Mouse (Mus musculus): ENCODE measurements at regions not wholly inside any gene's neighbourhood (a gene's known extent, or its start where the extent isn't known, plus 50 kb on each side); places are given as distances from the start of the nearest gene placed in this dataset.

DNA sequence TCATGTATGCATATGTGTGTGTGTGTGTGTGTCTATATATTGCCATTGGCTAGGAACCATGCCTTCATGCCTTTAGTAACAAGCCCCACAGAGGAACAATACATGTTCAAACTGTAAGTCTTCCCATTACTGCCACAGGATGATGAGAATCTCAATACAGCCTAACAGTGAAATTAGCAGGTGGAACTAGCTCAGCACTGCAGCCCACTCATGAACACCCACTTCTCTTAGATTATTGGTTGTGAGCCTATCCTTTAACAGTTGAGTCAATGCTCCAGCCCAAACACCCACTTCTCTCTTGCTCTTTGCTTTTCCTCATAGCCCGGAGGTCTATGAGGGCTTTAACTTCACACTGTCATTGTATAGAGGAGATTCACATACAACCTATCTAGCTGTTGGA, 287.5 kb upstream of the Plxna2 start:
- DNase-seq = no peak

- DNase-seq = no peak
Observed at GRCm38 (mm10) chr1:194320320-194321036, 297.5 kb upstream of the Plxna2 start.

GRCm38 (mm10) chr1:194318351-194318750, 299.7 kb upstream of the Plxna2 start:
- DNase-seq = no peak

GRCm38 (mm10) chr1:194315593-194315992, 302.4 kb upstream of the Plxna2 start:
- no peak for DNase-seq

GRCm38 (mm10) chr1:194310373-194310772, 307.6 kb upstream of the Plxna2 start:
- no peak for DNase-seq

- no peak for DNase-seq
Observed at GRCm38 (mm10) chr1:194308648-194309047, 309.4 kb upstream of the Plxna2 start.

GRCm38 (mm10) chr1:194303951-194304350, 314.1 kb upstream of the Plxna2 start:
- DNase-seq = no peak

- no peak for DNase-seq
Observed at GRCm38 (mm10) chr1:194302775-194303174, 315.2 kb upstream of the Plxna2 start.

- DNase-seq = no peak
Observed at GRCm38 (mm10) chr1:194281941-194282340, 336.1 kb upstream of the Plxna2 start.

GRCm38 (mm10) chr1:194268028-194268427, 350.0 kb upstream of the Plxna2 start:
- DNase-seq = no peak

DNA sequence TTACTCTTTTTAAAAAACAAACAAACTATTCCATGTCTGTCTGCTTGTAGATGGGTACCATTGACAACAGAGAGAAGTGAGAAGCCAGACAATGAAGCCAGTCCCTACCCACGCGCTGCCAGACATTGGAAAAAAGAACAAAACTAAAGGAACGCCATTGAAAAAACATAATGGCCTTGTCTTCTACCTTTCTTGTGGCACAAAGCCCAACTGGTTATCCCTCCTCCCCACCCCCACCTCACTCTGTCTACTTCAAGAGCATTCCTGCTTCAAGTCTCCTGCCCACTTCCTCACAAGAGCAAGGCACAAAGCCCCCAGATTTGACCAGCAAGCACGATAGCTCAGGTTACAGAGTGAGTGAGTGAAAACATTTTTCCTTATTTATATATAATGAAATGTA, 355.6 kb upstream of the Plxna2 start:
- DNase-seq = no peak

DNA sequence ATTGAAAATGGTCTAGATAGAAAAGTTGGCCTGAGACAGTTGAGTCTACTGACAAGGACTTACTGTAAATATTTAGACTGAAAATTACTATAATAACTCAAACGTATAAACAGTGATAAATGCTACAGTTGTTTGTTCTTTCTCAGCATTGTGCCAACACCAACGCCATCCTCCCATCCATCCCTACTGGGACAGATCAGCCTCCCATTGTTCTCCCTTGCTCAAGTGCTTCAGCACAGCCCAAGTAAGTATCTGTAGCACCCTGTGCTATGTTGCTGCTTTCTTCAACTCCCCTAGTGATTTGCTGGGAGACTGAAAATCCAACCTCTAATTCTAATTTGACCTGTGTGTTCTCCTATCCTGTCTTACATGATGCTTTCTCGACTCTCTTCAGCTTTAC, 358.1 kb upstream of the Plxna2 start:
- DNase-seq = no peak

- DNase-seq = no peak
Observed at GRCm38 (mm10) chr1:194244776-194245366, 373.1 kb upstream of the Plxna2 start.

- no peak for DNase-seq
Observed at GRCm38 (mm10) chr1:194241111-194241510, 376.9 kb upstream of the Plxna2 start.

DNA sequence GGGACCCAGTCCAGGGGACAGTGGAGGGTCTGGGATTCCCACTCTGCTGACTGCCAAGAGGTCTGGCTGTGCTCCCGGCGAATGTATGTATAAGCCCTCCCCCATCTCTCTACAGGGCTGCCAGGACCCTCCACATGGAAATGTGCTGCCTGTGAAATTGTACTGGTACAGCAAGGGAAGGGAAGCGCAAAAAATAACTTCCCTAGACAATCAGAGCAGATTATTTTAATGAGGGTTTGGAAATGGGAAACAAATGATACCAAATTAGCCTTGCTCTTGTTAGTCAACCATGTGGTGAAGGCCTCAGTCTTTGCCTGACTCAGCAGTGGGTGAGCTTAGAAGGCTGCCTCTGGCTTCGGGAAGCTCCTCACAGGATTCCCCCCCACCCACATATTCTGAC, 386.8 kb upstream of the Plxna2 start:
- DNase-seq = no peak

GRCm38 (mm10) chr1:194226550-194227160, 391.4 kb upstream of the Plxna2 start:
- DNase-seq = no peak

- no peak for DNase-seq
Observed at GRCm38 (mm10) chr1:194225786-194226185, 392.2 kb upstream of the Plxna2 start.

GRCm38 (mm10) chr1:194224046-194224445, 394.0 kb upstream of the Plxna2 start:
- DNase-seq = no peak

DNA sequence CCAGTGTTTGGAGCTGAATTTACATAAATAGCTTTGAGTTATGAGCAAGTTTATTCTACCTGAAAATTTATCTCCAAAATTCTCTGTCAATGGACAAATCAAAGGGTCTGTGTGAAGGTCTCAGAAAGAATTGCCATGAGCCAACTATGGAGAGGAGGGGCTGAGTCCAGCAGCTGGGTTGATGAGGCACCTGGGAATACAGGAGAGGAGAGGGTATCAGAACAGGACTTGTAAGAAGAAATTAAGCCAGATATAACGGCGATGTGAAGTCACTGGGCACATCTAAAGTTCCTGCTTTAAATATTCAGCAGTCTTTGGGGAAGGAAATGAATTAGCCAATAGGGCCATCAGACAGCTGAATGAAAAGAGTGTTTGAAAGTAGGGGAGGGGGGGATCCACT, 394.4 kb upstream of the Plxna2 start:
- no peak for DNase-seq

- peak; percentile 66 for DNase-seq
Observed at GRCm38 (mm10) chr1:194223015-194223414, 395.0 kb upstream of the Plxna2 start.

GRCm38 (mm10) chr1:194208034-194209000, 409.7 kb upstream of the Plxna2 start:
- DNase-seq = no peak

DNA sequence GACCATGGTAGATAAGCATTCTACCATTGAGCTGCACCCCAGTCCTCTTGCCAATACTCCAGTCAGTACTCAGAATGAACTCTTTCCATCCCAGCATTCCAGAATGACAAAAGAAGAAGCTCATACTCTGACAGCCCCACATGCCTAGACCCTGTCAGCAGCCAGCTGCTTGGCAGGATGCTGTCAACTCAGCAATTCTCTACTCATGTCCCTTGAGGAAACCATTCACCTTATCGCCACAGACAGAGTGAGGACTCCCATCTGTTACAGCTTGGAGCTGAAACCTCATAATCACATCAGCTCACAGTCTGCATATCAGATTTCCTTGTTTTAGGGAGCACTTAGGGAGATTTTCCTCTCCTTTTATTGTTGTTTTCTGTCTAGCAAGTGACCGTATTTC, 420.5 kb upstream of the Plxna2 start:
- DNase-seq = no peak

DNA sequence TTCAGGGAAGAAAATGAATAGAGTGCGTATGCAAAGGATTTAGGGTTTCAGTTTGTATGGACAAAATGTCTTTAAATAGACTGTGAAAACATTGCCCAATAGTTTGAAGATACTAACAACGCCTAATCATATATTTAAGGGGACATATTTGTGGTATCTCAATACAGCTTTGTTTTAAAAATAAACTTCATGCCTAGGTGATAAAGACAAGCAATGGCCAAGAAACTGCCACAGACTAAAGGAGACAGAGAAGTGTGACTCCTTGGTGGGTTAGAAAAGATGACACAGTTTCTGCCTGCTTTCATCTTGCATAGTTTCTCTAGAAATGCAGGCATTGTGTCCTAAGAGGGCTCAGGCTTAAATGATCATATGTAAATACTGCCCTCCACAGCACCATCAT, 435.7 kb upstream of the Plxna2 start:
- no peak for DNase-seq

Data from thymus, postnatal 25 days (tissue).